Mouse (Mus musculus): Measurements from ENCODE around the gene Dkk2. TPM values are rescaled to one million over a fixed set of nuclear protein-coding genes. Genes with fewer than 3 reads are reported as not detected.

The Dkk2 gene
- polyA plus RNA-seq, 1 experiment from 2014 or later: 14.1 TPM

DNA sequence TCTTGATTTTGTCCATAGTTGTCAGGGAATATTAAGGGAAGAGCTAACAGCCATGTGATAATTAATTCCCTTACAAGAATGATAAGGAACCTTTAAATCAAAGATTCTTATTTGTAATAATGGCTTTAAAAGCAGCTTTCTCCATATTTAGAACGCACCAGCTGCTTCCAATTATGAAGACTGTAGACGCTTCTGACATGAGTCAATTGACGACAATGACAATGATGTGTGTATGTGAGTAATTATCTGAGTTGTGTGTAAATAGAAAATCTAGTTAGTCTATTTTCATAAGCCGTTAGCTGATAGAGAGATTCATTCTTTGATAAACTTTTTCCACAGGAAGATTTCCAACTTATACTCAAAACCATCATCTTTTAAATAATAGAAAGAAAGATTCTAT is 46.8 kb downstream of the Dkk2 start:
- Histone ChIP-seq H3K9me3 (ENCODE audit: control insufficient read depth, low read length) (no peaks in the 10 kb centered on the region), H3K4me1 (replicated peaks; ENCODE audit: control insufficient read depth, insufficient read depth, low read length) (no peaks in the 10 kb centered on the region), H3K4me3 (ENCODE audit: low read depth, low read length) (no peak overlapping the region), H3K36me3 (ENCODE audit: control insufficient read depth, insufficient read depth, low read length) (no peaks in the 10 kb centered on the region), H3K27ac (ENCODE audit: low read depth, low read length) (no peak overlapping the region), H3K4me2 (ENCODE audit: low read depth, low read length, severe bottlenecking) (no peak overlapping the region), H3K27me3 (ENCODE audit: control insufficient read depth, insufficient read depth, low read length) (no peaks in the 10 kb centered on the region), H3K9ac (ENCODE audit: low read length) (no peak overlapping the region)
- 73% methylated on average over 4 of the region's 4 CpGs for WGBS
- ATAC-seq (replicated peaks; ENCODE audit: low FRiP score): no peak
- no peak for DNase-seq (ENCODE audit: low spot score)

DNA sequence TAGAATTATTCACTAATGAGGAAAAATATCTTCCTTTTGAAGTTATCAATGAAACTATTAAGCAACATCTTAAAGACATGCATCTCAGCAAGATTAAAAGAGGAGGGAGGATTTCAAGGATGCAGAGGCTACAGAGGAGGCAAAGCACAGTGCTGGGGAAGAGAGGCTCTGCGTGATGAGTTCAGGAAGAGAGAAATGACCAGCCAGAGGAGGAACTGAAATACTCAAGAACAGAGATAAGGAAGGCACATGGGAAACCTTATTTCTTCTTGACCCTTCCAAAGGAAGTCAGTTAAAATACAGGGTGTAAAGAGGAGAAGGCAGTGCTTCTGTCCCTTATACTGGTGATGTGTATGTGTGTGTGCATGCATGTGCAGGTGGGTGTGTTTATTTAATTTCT is 49.4 kb downstream of the Dkk2 start:
- no peaks in the 10 kb centered on the region for H3K9me3 ChIP-seq (ENCODE audit: control insufficient read depth, low read length)
- ATAC-seq (replicated peaks; ENCODE audit: low FRiP score): no peak
- no peak overlapping the region for H3K4me2 ChIP-seq (ENCODE audit: low read depth, low read length, severe bottlenecking)
- 91% methylated on average over 1 of the region's 1 CpGs for WGBS
- no peaks in the 10 kb centered on the region for H3K36me3 ChIP-seq (ENCODE audit: control insufficient read depth, insufficient read depth, low read length)
- DNase-seq (ENCODE audit: low spot score): no peak
- H3K4me3 ChIP-seq (ENCODE audit: low read depth, low read length): no peak overlapping the region
- no peak overlapping the region for H3K27ac ChIP-seq (ENCODE audit: low read depth, low read length)
- H3K9ac ChIP-seq (ENCODE audit: low read length): no peak overlapping the region
- H3K4me1 ChIP-seq (replicated peaks; ENCODE audit: control insufficient read depth, insufficient read depth, low read length): no peaks in the 10 kb centered on the region
- no peaks in the 10 kb centered on the region for H3K27me3 ChIP-seq (ENCODE audit: control insufficient read depth, insufficient read depth, low read length)

DNA sequence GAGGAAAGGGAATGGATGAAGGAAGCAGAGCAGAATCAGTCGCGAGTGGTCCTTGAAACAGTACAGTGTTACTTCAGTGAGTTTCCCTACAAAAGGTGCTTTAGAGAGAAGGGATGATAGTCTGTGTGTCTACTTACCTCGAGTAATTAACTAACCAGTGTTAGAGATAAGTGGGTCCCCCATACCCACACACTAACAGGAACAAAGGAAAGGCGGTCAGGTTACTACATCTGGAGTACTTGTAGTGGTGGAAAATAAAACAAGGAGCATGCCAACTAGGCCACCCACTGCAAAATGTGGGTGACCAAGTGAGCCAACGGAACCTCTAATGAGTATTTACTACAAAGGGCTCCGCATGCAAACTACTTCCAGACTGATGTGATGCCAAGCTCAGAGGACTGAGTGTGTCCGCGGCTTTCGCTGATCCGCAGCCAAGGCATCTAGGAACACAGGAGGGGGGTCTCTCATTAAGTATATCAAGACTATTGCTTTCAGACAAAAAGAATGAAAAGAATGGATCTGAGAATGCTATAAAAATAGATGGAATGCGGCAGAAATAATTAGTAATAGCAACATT is 52.8 kb downstream of the Dkk2 start:
- DNase-seq (ENCODE audit: low spot score) (no peak), ATAC-seq (replicated peaks; ENCODE audit: low FRiP score) (no peak)
- H3K27ac ChIP-seq (ENCODE audit: low read depth, low read length): no peak overlapping the region
- no peaks in the 10 kb centered on the region for H3K36me3 ChIP-seq (ENCODE audit: control insufficient read depth, insufficient read depth, low read length)
- no peak overlapping the region for H3K9ac ChIP-seq (ENCODE audit: low read length)
- H3K27me3 ChIP-seq (ENCODE audit: control insufficient read depth, insufficient read depth, low read length): no peaks in the 10 kb centered on the region
- H3K4me2 ChIP-seq (ENCODE audit: low read depth, low read length, severe bottlenecking): no peak overlapping the region
- 75% methylated on average over 11 of the region's 11 CpGs for WGBS
- no peak overlapping the region for H3K4me3 ChIP-seq (ENCODE audit: low read depth, low read length)
- no peaks in the 10 kb centered on the region for H3K4me1 ChIP-seq (replicated peaks; ENCODE audit: control insufficient read depth, insufficient read depth, low read length)
- H3K9me3 ChIP-seq (ENCODE audit: control insufficient read depth, low read length): no peaks in the 10 kb centered on the region

DNA sequence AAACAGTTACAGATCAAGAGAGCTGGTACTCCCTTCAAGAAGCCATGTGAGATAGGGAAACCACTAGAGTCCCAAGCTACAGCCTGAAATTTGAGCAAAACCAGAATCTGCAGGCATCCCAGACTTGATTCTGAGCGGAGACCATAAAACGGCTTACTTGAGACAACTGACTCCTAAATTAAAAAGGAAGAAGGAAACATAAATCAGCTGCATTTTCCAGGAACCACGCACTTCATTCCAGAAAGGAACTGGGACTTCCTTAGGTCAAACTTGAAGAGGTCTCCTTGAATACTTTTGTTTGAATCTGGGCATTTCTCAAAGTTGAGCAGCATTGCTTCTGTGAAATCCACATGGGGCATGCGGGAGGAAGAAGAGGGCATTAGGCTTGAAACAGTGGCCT is 55.9 kb downstream of the Dkk2 start:
- H3K9ac ChIP-seq (ENCODE audit: low read length): no peak overlapping the region
- ATAC-seq (replicated peaks; ENCODE audit: low FRiP score) (no peak), DNase-seq (ENCODE audit: low spot score) (no peak)
- H3K4me1 ChIP-seq (replicated peaks; ENCODE audit: control insufficient read depth, insufficient read depth, low read length): no peaks in the 10 kb centered on the region
- no peak overlapping the region for H3K27ac ChIP-seq (ENCODE audit: low read depth, low read length)
- no peaks in the 10 kb centered on the region for H3K9me3 ChIP-seq (ENCODE audit: control insufficient read depth, low read length)
- H3K4me3 ChIP-seq (ENCODE audit: low read depth, low read length): no peak overlapping the region
- no peaks in the 10 kb centered on the region for H3K36me3 ChIP-seq (ENCODE audit: control insufficient read depth, insufficient read depth, low read length)
- no peaks in the 10 kb centered on the region for H3K27me3 ChIP-seq (ENCODE audit: control insufficient read depth, insufficient read depth, low read length)
- 89% methylated on average over 4 of the region's 4 CpGs for WGBS
- H3K4me2 ChIP-seq (ENCODE audit: low read depth, low read length, severe bottlenecking): no peak overlapping the region

DNA sequence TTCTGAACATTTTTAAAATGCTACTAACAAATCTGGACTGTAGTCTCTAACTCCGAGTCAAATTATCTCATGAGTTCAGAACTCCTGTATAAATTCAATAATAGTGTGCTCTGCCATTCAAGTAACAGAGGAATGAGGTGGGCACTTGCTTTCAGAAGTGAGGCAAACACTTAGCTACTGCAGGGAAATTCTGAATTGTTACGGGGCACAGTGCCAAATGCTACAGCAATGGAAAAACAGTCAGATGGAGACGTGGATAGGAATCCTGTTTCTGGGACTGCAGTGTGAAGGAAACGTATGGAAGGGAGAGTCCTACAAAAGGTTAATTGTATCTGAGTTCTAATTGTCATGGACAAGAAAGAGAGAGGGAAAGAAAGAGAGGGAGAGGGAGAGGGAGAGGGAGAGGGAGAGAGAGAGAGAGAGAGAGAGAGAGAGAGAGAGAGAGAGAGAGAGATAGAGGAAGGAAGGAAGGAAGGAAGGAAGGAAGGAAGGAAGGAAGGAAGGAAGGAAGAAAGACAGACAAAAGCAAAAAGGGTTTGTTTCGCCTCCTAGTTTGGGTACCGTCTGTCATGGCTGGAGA is 64.4 kb downstream of the Dkk2 start:
- H3K4me3 ChIP-seq (ENCODE audit: low read depth, low read length): no peak overlapping the region
- no peak overlapping the region for H3K9ac ChIP-seq (ENCODE audit: low read length)
- DNase-seq (ENCODE audit: low spot score) (no peak), ATAC-seq (replicated peaks; ENCODE audit: low FRiP score) (no peak)
- H3K4me1 ChIP-seq (replicated peaks; ENCODE audit: control insufficient read depth, insufficient read depth, low read length): no peaks in the 10 kb centered on the region
- H3K36me3 ChIP-seq (ENCODE audit: control insufficient read depth, insufficient read depth, low read length): no peaks in the 10 kb centered on the region
- no peaks in the 10 kb centered on the region for H3K27me3 ChIP-seq (ENCODE audit: control insufficient read depth, insufficient read depth, low read length)
- no peak overlapping the region for H3K27ac ChIP-seq (ENCODE audit: low read depth, low read length)
- H3K9me3 ChIP-seq (ENCODE audit: control insufficient read depth, low read length): no peaks in the 10 kb centered on the region
- 78% methylated on average over 6 of the region's 6 CpGs for WGBS
- H3K4me2 ChIP-seq (ENCODE audit: low read depth, low read length, severe bottlenecking): no peak overlapping the region

DNA sequence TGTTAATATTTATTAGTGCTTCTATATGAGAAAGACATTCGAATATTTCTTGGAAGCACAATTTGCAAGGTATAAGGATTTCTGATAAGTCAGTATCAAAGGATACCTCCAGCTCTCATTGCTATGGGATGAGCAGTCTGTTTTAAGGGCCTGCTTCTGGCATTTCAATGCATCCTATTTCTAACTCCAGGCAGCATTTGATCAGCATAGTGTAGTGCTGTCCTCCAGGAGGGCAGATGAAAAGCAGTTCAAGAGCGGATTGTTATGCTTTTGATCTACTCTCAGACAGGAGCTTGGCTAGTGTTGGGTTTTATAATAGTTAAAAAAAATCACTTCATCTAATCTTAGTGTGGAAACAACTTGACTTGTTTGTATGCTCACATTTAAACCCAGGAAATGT is 73.7 kb downstream of the Dkk2 start:
- H3K27ac ChIP-seq (ENCODE audit: low read depth, low read length): no peak overlapping the region
- no peak for DNase-seq (ENCODE audit: low spot score)
- 90% methylated on average over 2 of the region's 2 CpGs for WGBS
- no peak for ATAC-seq (replicated peaks; ENCODE audit: low FRiP score)
- no peaks in the 10 kb centered on the region for H3K36me3 ChIP-seq (ENCODE audit: control insufficient read depth, insufficient read depth, low read length)
- H3K4me1 ChIP-seq (replicated peaks; ENCODE audit: control insufficient read depth, insufficient read depth, low read length): no peaks in the 10 kb centered on the region
- no peaks in the 10 kb centered on the region for H3K27me3 ChIP-seq (ENCODE audit: control insufficient read depth, insufficient read depth, low read length)
- H3K9ac ChIP-seq (ENCODE audit: low read length): no peak overlapping the region
- no peaks in the 10 kb centered on the region for H3K9me3 ChIP-seq (ENCODE audit: control insufficient read depth, low read length)
- H3K4me3 ChIP-seq (ENCODE audit: low read depth, low read length): no peak overlapping the region
- no peak overlapping the region for H3K4me2 ChIP-seq (ENCODE audit: low read depth, low read length, severe bottlenecking)

DNA sequence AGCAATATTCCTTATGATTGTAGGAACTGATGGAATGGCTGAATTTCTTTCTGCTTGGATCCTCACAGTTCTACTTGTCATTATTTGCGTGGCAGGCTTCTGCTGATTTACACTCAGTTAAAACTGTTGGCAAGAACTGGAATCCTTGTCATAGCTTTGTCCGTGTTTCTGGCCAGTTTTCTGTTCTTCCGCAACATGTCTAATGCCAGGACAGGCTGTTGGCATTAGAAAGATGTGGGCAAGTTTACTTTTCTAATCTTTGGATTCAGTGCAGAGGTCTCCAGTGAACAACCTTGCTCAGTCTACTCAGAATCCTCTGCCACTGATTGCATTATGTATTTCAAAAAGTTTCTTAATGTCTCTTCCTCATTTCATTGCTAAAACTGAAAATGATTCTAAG is 83.8 kb downstream of the Dkk2 start:
- Histone ChIP-seq H3K36me3 (ENCODE audit: control insufficient read depth, insufficient read depth, low read length) (no peaks in the 10 kb centered on the region), H3K9me3 (ENCODE audit: control insufficient read depth, low read length) (no peaks in the 10 kb centered on the region), H3K4me3 (ENCODE audit: low read depth, low read length) (no peak overlapping the region), H3K27me3 (ENCODE audit: control insufficient read depth, insufficient read depth, low read length) (no peaks in the 10 kb centered on the region), H3K4me1 (replicated peaks; ENCODE audit: control insufficient read depth, insufficient read depth, low read length) (no peaks in the 10 kb centered on the region), H3K9ac (ENCODE audit: low read length) (no peak overlapping the region), H3K27ac (ENCODE audit: low read depth, low read length) (no peak overlapping the region), H3K4me2 (ENCODE audit: low read depth, low read length, severe bottlenecking) (no peak overlapping the region)
- ATAC-seq (replicated peaks; ENCODE audit: low FRiP score) (no peak), DNase-seq (ENCODE audit: low spot score) (no peak)
- WGBS: 88% methylated on average over 3 of the region's 3 CpGs

DNA sequence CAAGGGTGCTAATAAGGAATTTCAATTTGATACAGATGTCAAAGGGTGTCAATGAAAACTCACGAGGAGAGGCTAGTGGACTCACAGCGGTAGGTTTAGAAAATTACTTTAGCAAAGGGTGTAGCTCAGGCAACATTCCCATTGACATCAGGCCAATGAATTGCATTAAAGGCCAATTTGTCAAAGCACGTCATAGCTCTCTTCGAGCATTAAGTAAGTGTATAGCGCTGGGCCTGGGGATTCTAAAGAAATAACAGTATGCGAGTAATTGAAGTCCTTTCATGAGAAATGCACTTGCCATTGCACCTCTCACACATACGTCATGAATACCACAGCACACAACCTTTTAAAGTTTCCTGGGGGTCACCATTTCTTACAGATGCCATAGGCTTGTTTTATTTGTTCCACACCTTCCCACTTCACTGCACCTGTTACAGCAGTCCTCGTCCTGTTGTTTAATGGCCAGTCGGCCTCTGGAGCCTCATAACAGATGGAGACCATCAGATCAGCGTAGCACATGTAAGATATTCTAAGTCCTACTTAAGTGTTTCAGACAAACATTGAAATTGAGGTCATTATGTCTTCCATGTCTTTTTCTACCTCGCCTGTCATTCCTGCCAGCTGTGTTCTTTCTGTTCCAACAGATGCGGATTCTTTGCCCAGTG is 101.9 kb downstream of the Dkk2 start:
- Histone ChIP-seq H3K4me2 (ENCODE audit: low read depth, low read length, severe bottlenecking) (no peak overlapping the region), H3K4me3 (ENCODE audit: low read depth, low read length) (no peak overlapping the region), H3K27me3 (ENCODE audit: control insufficient read depth, insufficient read depth, low read length) (no peaks in the 10 kb centered on the region), H3K9me3 (ENCODE audit: control insufficient read depth, low read length) (no peaks in the 10 kb centered on the region), H3K27ac (ENCODE audit: low read depth, low read length) (no peak overlapping the region), H3K4me1 (replicated peaks; ENCODE audit: control insufficient read depth, insufficient read depth, low read length) (no peaks in the 10 kb centered on the region), H3K36me3 (ENCODE audit: control insufficient read depth, insufficient read depth, low read length) (no peaks in the 10 kb centered on the region), H3K9ac (ENCODE audit: low read length) (no peak overlapping the region)
- no peak for DNase-seq (ENCODE audit: low spot score)
- 86% methylated on average over 12 of the region's 12 CpGs for WGBS
- ATAC-seq (replicated peaks; ENCODE audit: low FRiP score): no peak

DNA sequence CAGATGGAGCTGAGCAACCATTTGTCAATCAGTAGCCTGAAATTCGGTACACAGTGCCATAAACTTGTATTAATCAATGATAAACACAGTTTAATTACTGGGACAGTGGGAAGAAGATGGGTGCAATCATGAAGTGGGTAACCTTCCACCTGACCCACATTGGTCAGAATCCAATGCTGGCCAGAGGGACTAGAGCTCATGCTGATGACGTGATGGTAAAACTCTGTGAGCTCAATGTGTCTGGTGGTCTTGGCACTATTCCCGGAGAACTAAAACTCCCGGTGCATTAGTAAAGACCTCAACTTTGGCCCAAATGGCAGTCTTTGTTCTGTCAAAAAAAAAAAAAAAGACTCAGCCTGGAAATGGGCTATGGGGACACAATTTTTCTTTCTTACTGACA is 116.9 kb downstream of the Dkk2 start:
- Histone ChIP-seq H3K27ac (ENCODE audit: low read depth, low read length) (no peak overlapping the region), H3K4me2 (ENCODE audit: low read depth, low read length, severe bottlenecking) (no peak overlapping the region), H3K36me3 (ENCODE audit: control insufficient read depth, insufficient read depth, low read length) (no peaks in the 10 kb centered on the region), H3K4me1 (replicated peaks; ENCODE audit: control insufficient read depth, insufficient read depth, low read length) (no peaks in the 10 kb centered on the region), H3K9ac (ENCODE audit: low read length) (no peak overlapping the region), H3K27me3 (ENCODE audit: control insufficient read depth, insufficient read depth, low read length) (no peaks in the 10 kb centered on the region), H3K4me3 (ENCODE audit: low read depth, low read length) (no peak overlapping the region), H3K9me3 (ENCODE audit: control insufficient read depth, low read length) (no peaks in the 10 kb centered on the region)
- 90% methylated on average over 4 of the region's 4 CpGs for WGBS
- ATAC-seq (replicated peaks; ENCODE audit: low FRiP score) (no peak), DNase-seq (ENCODE audit: low spot score) (no peak)

Data from forebrain, embryonic 11.5 days (tissue).